Mouse (Mus musculus) cerebellum, adult 2 months (tissue): ENCODE results near the gene Sept3. TPM values are rescaled to one million over a fixed set of nuclear protein-coding genes. Genes with fewer than 3 reads are reported as not detected.
A peak's percentile ranks its signal among the peaks of the same experiment; 100 is the strongest.

Experiments
- DNase-seq, 2 experiments: peaks; one replicate each; pipeline ENCODE4 v3.0.0; 2021
- H3K27ac ChIP-seq: fragments of 200-500 bp; 2 replicates; pipeline ENCODE4 v1.5.1; 2012; ENCODE audit warnings: low read length, control low read depth, inconsistent platforms; ENCODE audit not compliant: insufficient read depth
- H3K27me3 ChIP-seq: fragments of 200-500 bp; 2 replicates; pipeline ENCODE4 v1.6.1; 2012; ENCODE audit warnings: inconsistent platforms, mild to moderate bottlenecking, low read length, moderate library complexity; ENCODE audit not compliant: control insufficient read depth, insufficient read depth
- H3K4me1 ChIP-seq: fragments of 200-500 bp; 2 replicates; pipeline ENCODE4 v1.6.1; 2011; ENCODE audit warnings: low read length; ENCODE audit not compliant: control insufficient read depth, insufficient read depth
- H3K4me3 ChIP-seq: fragments of 200-500 bp; replicated peaks from 2 replicates; pipeline ENCODE3; 2011; ENCODE audit warnings: mild to moderate bottlenecking, low read depth, low read length, control low read depth; ENCODE audit not compliant: insufficient read depth
- CTCF ChIP-seq: fragments of 200-500 bp; IDR thresholded peaks from 2 replicates; pipeline ENCODE4 v1.5.1; 2011; ENCODE audit warnings: low read depth, mild to moderate bottlenecking, control low read depth, low read length, moderate library complexity, borderline replicate concordance; ENCODE audit not compliant: insufficient read depth
- POLR2A ChIP-seq: fragments of 200-500 bp; IDR thresholded peaks from 2 replicates; pipeline ENCODE4 v1.6.1; 2011; ENCODE audit warnings: low read length, control low read depth, borderline replicate concordance; ENCODE audit not compliant: insufficient read depth
- WGBS: fragments of 180-500 bp; shearing (Covaris S2); methylation state at CpG from one replicate; pipeline ENCODE4 v1.1.7; 2018; 5-methylcytosine and 5-hydroxymethylcytosine counted together
- polyA plus RNA-seq: library from polyadenylated mRNA; depleted of rRNA; stranded (reverse); fragments of >200 nt; gene quantifications from 2 replicates; pipeline ENCODE4 v1.2.3, GENCODE M21; 2012; rRNA removed

The Sept3 gene
- polyA plus RNA-seq, result 306 and 367 TPM in 2 replicates

DNA sequence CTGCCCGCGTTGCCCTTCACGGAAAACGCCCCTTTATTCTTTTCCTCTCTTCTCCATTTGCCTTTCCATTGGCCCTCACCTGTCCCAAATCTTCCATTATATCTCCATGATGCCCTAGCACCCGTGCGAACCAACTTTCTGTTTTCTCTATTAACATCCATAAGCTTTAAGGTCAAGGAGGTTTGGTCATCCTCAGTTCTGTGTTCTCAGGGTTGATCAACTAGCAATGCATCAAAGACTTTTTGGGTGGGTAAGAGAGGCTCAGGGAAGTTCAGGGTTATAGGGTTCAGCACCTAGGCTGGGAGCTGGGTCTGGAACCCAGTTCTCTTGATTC is at the start of gene Sept3:
Gene Sept3, plus strand, starts transcription at position 301 of the 334 bp plus-strand sequence.
- no peak for TF ChIP-seq POLR2A
- no peak for TF ChIP-seq CTCF
- DNase-seq, result no peak
- peak within 1 kb of the TSS; percentile 93 for H3K4me3 ChIP-seq
- H3K4me1 ChIP-seq, result peaks cover 64% of the 10 kb centered on the region
- peak within 1 kb of the TSS; percentile 93 for H3K27ac ChIP-seq
- 19% methylated on average over 6 of the region's 6 CpGs for WGBS
- H3K27me3 ChIP-seq, result no peaks in the 10 kb centered on the region

DNA sequence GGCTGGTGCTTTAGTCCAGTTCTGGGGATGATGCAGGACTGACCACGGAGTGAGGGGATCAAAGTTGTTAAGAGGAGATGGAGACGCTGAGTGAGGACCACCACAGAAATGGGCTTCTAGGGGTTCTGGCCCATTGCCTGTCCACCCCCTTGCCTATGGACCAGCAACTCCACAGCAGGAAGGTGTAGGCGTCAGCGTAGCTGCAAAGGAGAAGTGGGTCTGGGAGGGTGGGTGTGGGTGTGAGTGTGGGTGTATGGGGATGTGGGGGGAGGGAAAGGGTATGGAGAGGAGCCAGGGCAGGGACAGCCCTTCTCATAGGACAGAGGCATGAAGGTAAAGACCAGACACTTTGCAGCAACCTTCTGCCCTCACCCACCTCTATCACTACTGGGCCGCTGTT is 48.9 kb upstream of the Sept3 start:
- Histone ChIP-seq H3K27ac (no peak overlapping the region), H3K27me3 (no peaks in the 10 kb centered on the region), H3K4me3 (no peak overlapping the region), H3K4me1 (peaks cover 14% of the 10 kb centered on the region)
- DNase-seq, result no peak
- TF ChIP-seq POLR2A (no peak), CTCF (no peak)
- WGBS, result 98% methylated on average over 5 of the region's 5 CpGs

DNA sequence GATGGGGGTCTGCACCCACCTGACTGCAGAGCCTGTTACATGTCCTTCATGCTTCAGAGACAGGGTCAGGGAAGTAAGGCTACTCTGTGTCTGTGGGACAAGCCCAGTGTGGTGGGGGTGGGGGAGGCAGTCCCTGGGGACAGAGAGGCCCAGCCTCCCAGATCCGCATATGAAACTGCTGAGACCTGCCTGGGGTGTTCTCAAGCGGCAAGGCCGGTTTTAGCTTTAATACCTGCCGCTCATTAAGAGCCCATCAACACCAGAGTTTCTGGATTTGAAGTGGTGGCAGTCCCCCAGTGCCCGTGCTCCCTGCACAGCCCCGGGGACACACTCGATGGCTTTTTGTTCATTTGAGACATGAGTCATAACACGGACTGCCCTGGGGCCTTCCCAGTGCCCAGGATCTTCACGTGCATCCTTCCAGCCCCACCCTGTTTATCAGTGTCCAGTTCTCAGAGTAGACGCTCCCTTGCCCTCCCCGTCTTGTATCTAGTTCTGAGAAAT is 45.1 kb upstream of the Sept3 start:
- TF ChIP-seq POLR2A, result no peak
- H3K27me3 ChIP-seq, result no peaks in the 10 kb centered on the region
- H3K4me3 ChIP-seq, result no peak overlapping the region
- DNase-seq, result no peak
- 89% methylated on average over 11 of the region's 11 CpGs for WGBS
- H3K4me1 ChIP-seq, result peaks cover 31% of the 10 kb centered on the region
- no peak overlapping the region for H3K27ac ChIP-seq

DNA sequence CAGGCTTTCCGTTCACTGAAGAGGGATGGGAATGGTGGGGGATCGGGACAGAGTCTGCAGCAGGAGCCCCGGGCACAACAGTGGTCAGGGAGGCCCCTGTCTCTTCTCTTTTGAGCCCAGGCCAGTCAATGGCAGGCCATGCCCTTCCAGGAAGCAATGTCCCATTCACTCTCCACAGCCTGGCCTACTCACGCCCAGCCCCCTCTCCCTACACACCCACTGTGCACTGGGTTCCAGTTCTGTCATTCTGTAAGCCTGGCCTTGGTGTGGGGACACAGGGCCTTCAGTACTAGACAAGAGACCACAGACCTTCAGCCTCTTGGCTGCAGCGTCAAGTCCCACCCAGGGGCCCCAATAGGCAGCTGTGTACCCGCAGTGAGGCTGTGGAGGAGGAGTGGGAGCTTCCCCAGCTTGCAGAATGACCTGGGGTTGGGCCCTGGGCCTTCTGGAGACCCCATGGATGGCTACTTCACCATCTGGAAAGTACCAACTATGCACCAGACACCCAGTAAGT is 44.5 kb upstream of the Sept3 start:
- no peak overlapping the region for H3K27ac ChIP-seq
- 92% methylated on average over 6 of the region's 6 CpGs for WGBS
- no peak for TF ChIP-seq CTCF
- TF ChIP-seq POLR2A, result no peak
- H3K4me1 ChIP-seq, result peaks cover 28% of the 10 kb centered on the region
- H3K27me3 ChIP-seq, result no peaks in the 10 kb centered on the region
- no peak overlapping the region for H3K4me3 ChIP-seq
- no peak for DNase-seq

DNA sequence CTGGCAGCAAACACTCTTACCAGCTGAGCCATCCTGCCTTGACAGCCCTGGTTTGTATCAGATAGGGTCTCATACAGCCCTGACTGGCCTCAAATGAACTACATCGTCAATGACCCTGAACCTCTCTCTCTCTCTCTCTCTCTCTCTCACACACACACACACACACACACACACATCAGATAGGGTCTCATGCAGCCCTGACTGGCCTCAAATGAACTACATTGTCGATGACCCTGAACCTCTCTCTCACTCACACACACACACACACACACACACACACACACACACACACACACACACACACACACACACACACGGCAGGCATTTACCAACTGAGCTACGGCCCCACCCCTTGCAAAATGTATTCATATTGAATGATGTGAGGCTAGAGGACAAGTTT is 43.6 kb upstream of the Sept3 start:
- 76% methylated on average over 4 of the region's 4 CpGs for WGBS
- Histone ChIP-seq H3K27ac (no peak overlapping the region), H3K27me3 (no peaks in the 10 kb centered on the region), H3K4me3 (no peak overlapping the region), H3K4me1 (peaks cover 28% of the 10 kb centered on the region)
- TF ChIP-seq POLR2A, result no peak
- no peak for TF ChIP-seq CTCF
- DNase-seq, result no peak

DNA sequence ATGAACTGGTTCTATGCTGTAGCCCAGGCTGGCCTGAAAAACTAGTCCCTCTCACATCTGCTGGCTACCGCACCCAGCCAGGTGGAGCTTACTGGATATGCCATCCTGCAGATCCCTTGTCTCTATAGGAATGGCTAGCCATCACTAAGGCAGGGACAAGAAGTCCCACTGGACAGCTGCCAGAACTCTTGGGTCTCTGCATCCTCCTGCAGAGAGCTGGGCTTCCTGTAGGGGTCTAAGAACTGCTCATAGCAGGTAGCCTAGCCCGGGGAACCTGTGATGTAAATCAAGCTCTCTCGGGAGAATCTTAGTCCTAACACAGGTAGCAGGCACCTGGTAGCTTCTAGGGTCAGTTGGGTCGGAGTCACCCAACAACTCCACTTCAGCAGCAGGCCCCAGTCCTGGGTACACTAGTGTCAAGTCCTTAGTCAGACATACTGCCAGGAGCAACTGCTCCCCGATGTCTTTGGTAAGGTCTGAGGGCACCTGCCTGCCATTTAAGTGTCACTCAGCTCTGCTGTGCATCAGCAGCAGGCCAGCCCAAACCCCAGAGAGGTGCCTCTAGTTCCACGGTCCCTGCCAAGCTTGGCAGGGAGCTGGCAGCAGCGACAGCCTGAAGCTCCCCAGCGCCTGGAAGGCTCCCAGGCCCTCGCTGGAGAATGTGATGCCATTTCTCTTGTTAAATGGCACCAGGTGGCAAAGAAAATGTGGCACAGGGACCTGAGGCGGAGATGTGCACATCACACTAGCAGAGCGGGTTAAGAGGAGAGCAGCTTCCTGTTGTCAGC is 42.9 kb upstream of the Sept3 start:
- peak; percentile 91 to 95 for DNase-seq
- Histone ChIP-seq H3K27me3 (no peaks in the 10 kb centered on the region), H3K27ac (peak overlapping the region; percentile 63), H3K4me3 (no peak overlapping the region), H3K4me1 (peaks cover 28% of the 10 kb centered on the region)
- TF ChIP-seq CTCF (no peak), POLR2A (no peak)
- WGBS, result 11% methylated on average over 11 of the region's 11 CpGs

DNA sequence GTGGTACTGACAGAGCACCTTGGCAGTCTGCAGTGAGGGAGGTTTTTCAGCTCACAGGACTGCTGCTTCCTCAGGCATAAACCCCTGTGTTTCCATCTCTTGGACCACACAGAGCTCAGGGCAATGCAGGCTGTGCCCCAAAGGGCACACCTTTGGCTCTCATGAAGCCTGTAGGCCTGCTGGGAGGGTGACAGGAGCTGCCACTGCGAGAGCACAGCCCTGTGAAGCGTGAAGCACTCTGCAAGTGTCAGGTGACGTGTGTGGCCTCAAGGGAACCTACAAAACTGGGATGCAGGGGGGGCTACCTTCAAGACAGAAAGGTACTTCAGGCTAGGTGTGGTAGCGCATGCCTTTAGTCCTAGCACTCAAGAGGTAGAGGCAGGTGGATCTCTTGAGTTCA is 42.0 kb upstream of the Sept3 start:
- H3K4me1 ChIP-seq, result peaks cover 28% of the 10 kb centered on the region
- 46% methylated on average over 4 of the region's 4 CpGs for WGBS
- TF ChIP-seq CTCF, result no peak
- TF ChIP-seq POLR2A, result no peak
- H3K27ac ChIP-seq, result peak overlapping the region; percentile 63
- H3K27me3 ChIP-seq, result no peaks in the 10 kb centered on the region
- no peak for DNase-seq
- H3K4me3 ChIP-seq, result no peak overlapping the region

DNA sequence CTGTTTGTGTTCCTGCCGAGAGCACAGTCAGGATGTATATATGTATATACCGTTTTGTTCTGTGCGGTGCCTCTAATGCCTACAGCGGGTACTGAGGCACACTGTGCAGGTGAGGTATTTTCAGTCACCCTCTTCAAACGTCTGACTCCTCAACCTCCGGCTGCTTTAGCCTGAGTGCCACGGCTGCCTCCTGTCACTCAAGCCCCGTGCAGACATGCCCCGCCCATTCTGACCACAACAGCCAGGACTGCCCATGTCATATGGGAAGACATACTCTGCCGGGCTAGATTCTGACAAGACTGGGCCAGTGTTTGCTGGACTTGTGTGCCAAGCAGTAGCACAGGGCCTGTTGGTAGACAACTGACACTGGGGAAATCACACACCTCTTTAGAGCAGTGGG is 39.0 kb upstream of the Sept3 start:
- 84% methylated on average over 10 of the region's 10 CpGs for WGBS
- H3K27me3 ChIP-seq, result no peaks in the 10 kb centered on the region
- no peak for DNase-seq
- peaks cover 24% of the 10 kb centered on the region for H3K4me1 ChIP-seq
- TF ChIP-seq CTCF, result no peak
- no peak for TF ChIP-seq POLR2A
- no peak overlapping the region for H3K27ac ChIP-seq
- no peak overlapping the region for H3K4me3 ChIP-seq
